Mouse (Mus musculus) kidney, adult 2 months (tissue): ENCODE results near the gene Nuf2. TPM values are rescaled to one million over a fixed set of nuclear protein-coding genes. Genes with fewer than 3 reads are reported as not detected.
A peak's percentile ranks its signal among the peaks of the same experiment; 100 is the strongest.

Experiments used
- DNase-seq: peaks from one replicate; pipeline ENCODE4 v3.0.0; 2021
- H3K27ac ChIP-seq: fragments of 200-500 bp; 2 replicates; pipeline ENCODE4 v1.5.1; 2012; ENCODE audit warnings: low read depth, low read length, control low read depth, inconsistent platforms; ENCODE audit not compliant: insufficient read depth
- H3K27me3 ChIP-seq: fragments of 200-500 bp; replicated peaks from 2 replicates; pipeline ENCODE4 v1.6.1; 2012; ENCODE audit warnings: mild to moderate bottlenecking, moderate library complexity, low read length, inconsistent platforms; ENCODE audit not compliant: control insufficient read depth, insufficient read depth
- H3K36me3 ChIP-seq: fragments of 200-500 bp; 2 replicates; pipeline ENCODE4 v1.6.1; 2012; ENCODE audit warnings: mild to moderate bottlenecking, moderate library complexity, low read length, inconsistent platforms; ENCODE audit not compliant: control insufficient read depth, insufficient read depth
- H3K4me1 ChIP-seq: fragments of 200-500 bp; 2 replicates; pipeline ENCODE4 v1.6.1; 2011; ENCODE audit warnings: low read length; ENCODE audit not compliant: control insufficient read depth, insufficient read depth
- H3K4me3 ChIP-seq: fragments of 200-500 bp; 2 replicates; pipeline ENCODE4 v1.5.1; 2011; ENCODE audit warnings: mild to moderate bottlenecking, low read depth, low read length, control low read depth; ENCODE audit not compliant: insufficient read depth
- CTCF ChIP-seq: fragments of 200-500 bp; conservative IDR thresholded peaks from 2 replicates; pipeline ENCODE4 v1.5.1; 2011; ENCODE audit warnings: low read depth, mild to moderate bottlenecking, control low read depth, low read length, moderate library complexity, mixed read lengths; ENCODE audit not compliant: insufficient read depth, insufficient read length
- POLR2A ChIP-seq: fragments of 200-500 bp; IDR thresholded peaks from one replicate; pipeline ENCODE4 v1.6.1; 2011; ENCODE audit warnings: low read depth, low read length, control low read depth
- WGBS: fragments of 180-500 bp; shearing (Covaris S2); methylation state at CpG from one replicate; pipeline ENCODE4 v1.1.7; 2018; 5-methylcytosine and 5-hydroxymethylcytosine counted together
- polyA plus RNA-seq: library from polyadenylated mRNA; depleted of rRNA; stranded (reverse); fragments of >200 nt; gene quantifications from 2 replicates; pipeline ENCODE4 v1.2.3, GENCODE M21; 2012; rRNA removed

The Nuf2 gene
- polyA plus RNA-seq, 1 experiment: 0.30 TPM

DNA sequence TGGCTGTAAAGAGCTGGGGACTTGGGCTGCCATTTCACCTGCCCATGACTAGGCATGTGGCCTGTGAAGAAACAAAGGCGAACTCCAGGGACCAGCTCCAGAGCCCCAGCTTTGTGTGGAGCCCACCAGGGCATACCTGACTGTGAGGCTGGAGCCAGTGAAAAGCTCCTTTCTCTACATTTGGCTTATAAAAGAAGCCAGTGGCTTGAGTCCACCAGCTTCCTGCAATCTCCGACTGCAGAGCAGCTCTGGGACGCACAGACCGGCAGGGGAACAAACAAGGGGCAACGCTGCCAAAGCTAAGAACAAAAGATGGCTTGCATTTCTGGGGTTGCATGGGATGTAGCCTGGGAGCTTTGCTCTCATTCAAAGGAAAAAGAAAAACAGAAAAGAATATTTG, 63.5 kb downstream of the Nuf2 start:
- no peak overlapping the region for H3K27ac ChIP-seq
- H3K27me3 ChIP-seq: no peaks in the 10 kb centered on the region
- TF ChIP-seq CTCF (no peak), POLR2A (no peak)
- no peak overlapping the region for H3K4me3 ChIP-seq
- DNase-seq: no peak
- H3K36me3 ChIP-seq: no peaks in the 10 kb centered on the region
- H3K4me1 ChIP-seq: no peaks in the 10 kb centered on the region
- WGBS: 89% methylated on average over 5 of the region's 5 CpGs

DNA sequence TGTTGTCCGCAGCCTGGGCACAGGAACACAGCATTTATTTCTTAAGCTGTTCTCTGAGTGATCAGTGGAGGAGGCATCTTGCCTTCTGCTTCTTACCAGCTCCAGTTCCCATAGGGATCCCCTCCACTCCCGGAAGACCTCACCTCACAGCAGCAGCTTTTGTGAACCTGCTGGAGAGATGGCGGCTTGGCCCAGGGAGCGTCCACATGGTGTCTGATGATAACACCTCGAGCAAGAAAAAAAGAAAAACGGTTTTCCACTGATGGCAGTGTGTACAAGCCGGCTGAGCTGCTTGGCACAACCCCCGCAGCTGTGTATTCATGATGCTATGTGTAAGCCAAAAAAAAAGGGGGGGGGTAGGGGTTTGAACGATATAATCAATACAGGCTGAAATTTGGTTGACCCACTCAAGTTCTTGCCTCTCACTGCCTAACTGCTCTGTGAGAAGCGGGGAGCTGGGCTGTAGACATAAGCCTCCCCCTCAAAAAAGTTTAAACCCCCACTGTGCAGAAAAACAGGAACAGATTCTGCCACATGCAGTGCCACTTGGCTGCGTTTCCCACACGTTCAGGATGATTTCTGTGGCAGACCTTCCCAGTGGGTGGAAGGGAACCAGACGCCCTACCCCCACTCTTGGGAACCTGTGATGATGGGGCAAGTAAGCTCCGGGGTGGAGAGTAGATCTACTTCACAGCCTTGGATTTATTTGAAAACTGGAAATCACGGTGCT, 68.7 kb downstream of the Nuf2 start:
- H3K27ac ChIP-seq: no peak overlapping the region
- DNase-seq: no peak
- WGBS: 84% methylated on average over 15 of the region's 15 CpGs
- no peaks in the 10 kb centered on the region for H3K4me1 ChIP-seq
- no peaks in the 10 kb centered on the region for H3K36me3 ChIP-seq
- H3K27me3 ChIP-seq: no peaks in the 10 kb centered on the region
- no peak overlapping the region for H3K4me3 ChIP-seq
- no peak for TF ChIP-seq CTCF
- no peak for TF ChIP-seq POLR2A

DNA sequence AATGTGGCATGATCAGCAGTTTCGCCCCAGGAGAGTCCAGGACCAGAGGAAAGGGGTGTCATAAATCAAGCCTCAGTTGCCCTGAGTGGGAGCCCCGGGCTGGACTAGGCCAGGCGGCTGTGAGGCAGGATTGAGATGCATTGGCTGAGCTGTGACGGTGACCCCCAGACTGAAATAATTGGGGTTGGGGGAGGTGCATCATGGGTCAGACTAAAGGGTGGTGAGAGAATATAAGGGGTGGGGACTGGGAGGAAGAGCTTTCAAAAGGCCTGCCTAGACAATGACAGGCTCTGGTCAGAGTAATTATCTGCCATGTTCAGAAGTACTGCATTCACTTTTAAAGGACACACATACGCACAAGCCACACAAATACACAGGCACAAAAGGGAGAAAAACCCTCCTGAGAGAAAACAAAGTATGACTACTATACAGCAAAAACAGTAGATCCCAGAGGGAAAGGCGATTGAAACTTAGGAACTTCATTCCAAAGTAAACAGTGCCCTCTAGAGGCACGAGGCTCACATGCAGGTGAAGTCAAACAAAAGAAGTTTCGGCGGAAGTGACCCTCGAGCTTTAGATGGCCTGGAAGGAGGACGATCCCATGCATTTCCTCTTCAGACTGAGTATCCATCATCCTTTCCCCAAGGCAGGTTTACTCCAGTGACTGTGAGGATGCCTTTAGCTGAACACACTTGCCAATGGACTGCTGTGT, 72.0 kb downstream of the Nuf2 start:
- no peak overlapping the region for H3K27ac ChIP-seq
- TF ChIP-seq POLR2A: no peak
- TF ChIP-seq CTCF: peak; percentile 72
- no peaks in the 10 kb centered on the region for H3K27me3 ChIP-seq
- no peaks in the 10 kb centered on the region for H3K36me3 ChIP-seq
- no peaks in the 10 kb centered on the region for H3K4me1 ChIP-seq
- H3K4me3 ChIP-seq: no peak overlapping the region
- WGBS: 19% methylated on average over 11 of the region's 11 CpGs
- DNase-seq: peak; percentile 64

Other genes starting within 250 kb of the Nuf2 start
- gene Rgs5, start 124.0 kb upstream of the Nuf2 start, polyA plus RNA-seq: 21.4 and 25.2 TPM in 2 replicates
- 0.90 and 1.8 TPM in 2 replicates for gene Rgs4, start 216.2 kb upstream of the Nuf2 start, polyA plus RNA-seq